Mouse (Mus musculus) cortical plate, adult 2 months (tissue): ENCODE results near the gene Itpr2. TPM values are rescaled to one million over a fixed set of nuclear protein-coding genes. Genes with fewer than 3 reads are reported as not detected.
A peak's percentile ranks its signal among the peaks of the same experiment; 100 is the strongest.

Experiments
- H3K27ac ChIP-seq: fragments of 200-500 bp; 2 replicates; pipeline ENCODE4 v1.5.1; 2012; ENCODE audit warnings: low read length, control low read depth, inconsistent platforms; ENCODE audit not compliant: insufficient read depth
- H3K4me1 ChIP-seq: fragments of 200-500 bp; 2 replicates; pipeline ENCODE4 v1.6.1; 2011; ENCODE audit warnings: low read length; ENCODE audit not compliant: control insufficient read depth, insufficient read depth
- H3K4me3 ChIP-seq: fragments of 200-500 bp; 2 replicates; pipeline ENCODE4 v1.5.1; 2011; ENCODE audit warnings: mild to moderate bottlenecking, low read length, control low read depth; ENCODE audit not compliant: insufficient read depth
- CTCF ChIP-seq: fragments of 200-500 bp; IDR thresholded peaks from 2 replicates; pipeline ENCODE4 v1.5.1; 2011; ENCODE audit warnings: mild to moderate bottlenecking, control low read depth, low read length; ENCODE audit not compliant: insufficient read depth; ENCODE audit errors: extremely low read depth
- POLR2A ChIP-seq: fragments of 200-500 bp; IDR thresholded peaks from 2 replicates; pipeline ENCODE4 v1.6.1; 2011; ENCODE audit warnings: mild to moderate bottlenecking, low read length, control low read depth; ENCODE audit not compliant: insufficient read depth; ENCODE audit errors: extremely low read depth
- polyA plus RNA-seq: library from polyadenylated mRNA; depleted of rRNA; stranded (reverse); fragments of >200 nt; gene quantifications from 2 replicates; pipeline ENCODE4 v1.2.3, GENCODE M21; 2012

Itpr2 gene
- polyA plus RNA-seq, 1 experiment: 8.5 TPM

DNA sequence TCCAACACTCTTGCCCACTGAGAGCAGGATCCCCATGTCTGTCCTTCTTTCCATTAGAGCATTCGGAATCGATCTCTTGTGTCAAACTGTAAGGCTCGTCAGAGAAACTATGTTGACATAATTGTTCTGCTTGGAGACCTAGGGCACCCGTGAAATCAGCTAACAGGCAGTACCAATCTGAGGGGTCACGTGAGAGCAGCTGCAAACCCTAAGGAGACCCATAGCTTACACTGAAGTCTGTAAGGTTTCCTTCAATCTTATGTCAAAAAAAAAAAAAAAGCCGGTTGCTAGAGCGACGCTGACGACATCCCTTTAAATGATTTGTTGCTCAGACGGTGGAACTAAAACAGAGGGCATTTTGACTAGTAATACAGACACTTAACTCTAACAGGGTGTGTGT lies 212.2 kb downstream of the Itpr2 start:
- Histone ChIP-seq H3K27ac (no peak overlapping the region), H3K4me3 (no peak overlapping the region), H3K4me1 (no peaks in the 10 kb centered on the region)
- TF ChIP-seq POLR2A (no peak), CTCF (no peak)

DNA sequence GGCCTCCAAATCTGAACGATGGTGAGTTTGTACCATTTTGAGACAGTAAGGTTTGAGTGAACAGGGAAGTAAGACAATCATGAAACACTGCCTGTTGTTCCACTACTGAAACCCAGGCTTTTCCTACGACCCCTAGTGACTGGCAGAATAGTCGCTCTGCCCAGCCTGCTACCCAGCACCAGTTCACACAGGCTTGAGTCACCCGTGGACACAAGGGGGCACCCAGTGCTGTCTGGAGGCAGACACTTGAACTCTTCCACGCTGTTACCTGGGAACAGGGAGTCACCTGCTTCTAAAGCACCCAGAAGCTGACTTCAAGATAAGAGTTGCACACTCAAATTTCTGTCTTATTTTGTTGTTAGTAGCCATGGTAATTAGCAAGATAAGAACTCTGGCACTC lies 213.8 kb downstream of the Itpr2 start:
- TF ChIP-seq CTCF (no peak), POLR2A (no peak)
- no peaks in the 10 kb centered on the region; the same call in 1 of the 2 replicates for H3K4me1 ChIP-seq
- H3K4me3 ChIP-seq: no peak overlapping the region
- H3K27ac ChIP-seq: no peak overlapping the region

DNA sequence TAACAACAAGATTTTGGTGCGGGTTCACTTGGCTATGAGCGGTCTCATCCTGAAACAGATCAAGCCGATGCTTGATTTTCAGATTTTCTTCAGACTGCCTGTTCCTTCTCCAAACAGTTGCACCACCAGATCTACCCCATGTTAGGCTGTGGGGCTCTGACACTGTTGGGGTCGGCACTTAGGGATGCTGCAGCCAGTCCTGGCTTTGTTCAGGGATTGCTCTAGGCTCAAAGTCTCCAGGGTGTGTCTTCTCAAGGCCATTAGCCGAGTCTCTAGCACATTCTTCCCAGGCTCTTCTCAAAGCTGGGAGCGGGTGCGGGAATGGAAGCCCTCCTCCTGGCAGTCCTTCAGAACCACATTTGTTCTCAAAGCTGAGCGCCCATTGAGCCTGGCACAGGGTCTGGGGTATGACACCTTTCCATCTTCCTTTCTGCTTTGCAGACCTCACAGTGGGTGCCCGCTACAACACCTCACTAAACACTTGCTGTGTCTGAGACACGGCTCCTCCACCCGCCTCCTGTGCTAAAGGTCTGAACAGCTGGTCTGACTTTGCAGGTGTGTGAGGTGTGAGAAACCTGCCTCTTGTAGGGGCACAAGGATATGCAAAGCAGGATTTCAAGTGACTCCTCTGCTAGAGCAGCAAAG lies 217.0 kb downstream of the Itpr2 start:
- no peak overlapping the region for H3K4me3 ChIP-seq
- no peak overlapping the region for H3K27ac ChIP-seq
- TF ChIP-seq POLR2A (no peak), CTCF (no peak)
- H3K4me1 ChIP-seq: peaks cover 1% of the 10 kb centered on the region; the same call in 1 of the 2 replicates

DNA sequence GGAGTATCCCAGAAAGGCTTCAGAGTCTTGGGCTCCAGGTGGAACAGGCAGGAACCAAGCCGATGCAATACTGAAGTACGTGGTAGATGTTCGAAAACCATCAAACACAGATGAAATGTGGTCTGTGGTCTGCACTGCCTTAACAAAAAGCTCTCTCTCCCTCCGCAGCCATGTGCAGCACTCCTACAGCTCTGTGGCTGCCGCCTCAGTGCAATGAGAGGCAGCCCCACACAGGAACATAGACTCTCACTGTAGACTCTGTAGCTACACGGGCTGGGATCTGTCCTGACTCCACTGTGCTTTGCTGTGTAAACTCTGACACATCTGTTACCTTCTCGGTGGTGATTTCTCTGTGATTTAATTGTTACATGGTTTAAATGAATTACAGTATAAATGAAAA lies 218.0 kb downstream of the Itpr2 start:
- no peak overlapping the region for H3K4me3 ChIP-seq
- H3K27ac ChIP-seq: no peak overlapping the region
- H3K4me1 ChIP-seq: peaks cover 1% of the 10 kb centered on the region; the same call in 1 of the 2 replicates
- TF ChIP-seq POLR2A: no peak
- TF ChIP-seq CTCF: no peak

DNA sequence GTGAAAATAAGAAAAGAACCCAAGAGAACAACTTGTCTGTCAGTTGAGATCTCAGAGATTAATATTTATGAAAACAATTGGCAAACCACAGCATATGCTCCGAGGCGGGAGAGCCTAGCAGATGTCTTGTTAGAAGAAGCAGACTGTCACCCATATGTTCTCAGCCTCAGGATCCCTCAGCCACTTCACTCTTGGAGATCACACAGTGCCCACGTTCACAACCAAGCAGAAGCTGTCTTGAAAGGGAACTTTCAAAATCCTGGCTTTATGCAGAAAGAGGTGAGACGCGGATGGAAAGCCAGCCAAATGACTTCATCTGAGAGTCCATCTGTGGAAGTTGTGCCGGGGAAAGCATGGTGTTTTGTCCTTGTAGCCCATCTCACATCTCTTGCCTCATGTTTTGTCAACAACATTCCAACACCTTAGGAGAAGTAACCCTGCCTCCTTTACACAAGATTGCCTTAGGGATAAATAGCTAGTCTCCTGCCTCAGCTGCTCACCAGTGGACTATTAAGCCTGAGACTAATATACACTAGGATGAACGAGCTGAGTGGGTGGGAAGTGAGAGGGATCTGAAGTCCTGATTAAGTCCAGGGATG lies 219.9 kb downstream of the Itpr2 start:
- H3K4me3 ChIP-seq: no peak overlapping the region
- peaks cover 1% of the 10 kb centered on the region; the same call in 1 of the 2 replicates for H3K4me1 ChIP-seq
- TF ChIP-seq CTCF (no peak), POLR2A (no peak)
- H3K27ac ChIP-seq: no peak overlapping the region

DNA sequence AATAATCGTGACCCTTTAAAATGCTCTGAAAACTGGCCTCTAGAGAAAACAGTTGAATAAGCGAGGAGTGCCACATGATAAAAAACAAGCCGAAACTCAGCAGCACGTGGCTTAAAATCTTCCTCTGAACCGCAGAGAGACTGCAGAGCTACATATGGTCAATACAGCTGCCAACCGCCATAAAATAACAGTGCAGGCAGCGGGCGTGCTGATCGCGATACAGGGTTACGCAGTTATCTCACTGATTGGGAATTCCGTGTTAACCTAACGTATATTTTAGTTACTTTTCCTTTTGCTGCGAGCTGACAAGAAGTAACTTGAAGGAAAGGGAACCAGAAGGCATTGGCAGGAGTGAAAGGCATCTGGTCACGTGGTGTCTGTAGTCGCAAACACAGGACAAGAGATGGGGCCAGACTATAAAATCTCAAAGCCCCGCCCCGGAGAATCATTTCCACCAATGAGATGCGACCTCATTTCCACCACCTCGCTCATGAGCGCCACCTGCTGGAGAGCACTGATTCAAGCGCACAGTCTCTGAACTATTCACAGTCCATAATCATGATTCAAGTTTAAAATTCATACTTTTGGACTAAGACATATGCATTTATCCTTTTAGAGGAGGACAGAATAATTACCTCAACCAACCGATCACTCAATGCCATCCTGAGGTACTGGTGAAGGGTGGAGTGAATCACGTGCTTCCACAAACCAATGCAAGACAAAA lies 220.7 kb downstream of the Itpr2 start:
- peaks cover 1% of the 10 kb centered on the region; the same call in 1 of the 2 replicates for H3K4me1 ChIP-seq
- no peak overlapping the region for H3K4me3 ChIP-seq
- H3K27ac ChIP-seq: no peak overlapping the region
- TF ChIP-seq POLR2A: no peak
- TF ChIP-seq CTCF: peak; percentile 44

DNA sequence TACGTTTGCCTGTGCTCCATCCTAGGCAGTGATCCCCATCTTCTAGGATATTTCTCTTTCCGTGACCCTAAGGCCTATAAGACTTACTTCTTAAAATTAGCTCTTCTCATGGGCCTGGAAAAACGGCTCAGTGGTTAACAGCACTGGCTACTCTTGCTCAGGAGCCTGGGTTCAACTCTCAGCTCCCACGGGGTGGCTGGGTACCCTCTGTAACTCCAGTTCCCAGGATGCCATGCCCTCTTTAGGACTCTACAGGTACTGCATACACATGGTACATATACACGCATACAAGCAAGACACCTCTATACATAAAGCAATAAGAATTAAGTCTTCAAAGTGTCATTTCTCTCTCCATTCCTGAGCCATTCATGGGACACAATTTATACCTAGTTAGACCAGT lies 228.8 kb downstream of the Itpr2 start:
- Histone ChIP-seq H3K4me3 (no peak overlapping the region), H3K4me1 (no peaks in the 10 kb centered on the region; the same call in 1 of the 2 replicates), H3K27ac (no peak overlapping the region)
- no peak for TF ChIP-seq CTCF
- no peak for TF ChIP-seq POLR2A

DNA sequence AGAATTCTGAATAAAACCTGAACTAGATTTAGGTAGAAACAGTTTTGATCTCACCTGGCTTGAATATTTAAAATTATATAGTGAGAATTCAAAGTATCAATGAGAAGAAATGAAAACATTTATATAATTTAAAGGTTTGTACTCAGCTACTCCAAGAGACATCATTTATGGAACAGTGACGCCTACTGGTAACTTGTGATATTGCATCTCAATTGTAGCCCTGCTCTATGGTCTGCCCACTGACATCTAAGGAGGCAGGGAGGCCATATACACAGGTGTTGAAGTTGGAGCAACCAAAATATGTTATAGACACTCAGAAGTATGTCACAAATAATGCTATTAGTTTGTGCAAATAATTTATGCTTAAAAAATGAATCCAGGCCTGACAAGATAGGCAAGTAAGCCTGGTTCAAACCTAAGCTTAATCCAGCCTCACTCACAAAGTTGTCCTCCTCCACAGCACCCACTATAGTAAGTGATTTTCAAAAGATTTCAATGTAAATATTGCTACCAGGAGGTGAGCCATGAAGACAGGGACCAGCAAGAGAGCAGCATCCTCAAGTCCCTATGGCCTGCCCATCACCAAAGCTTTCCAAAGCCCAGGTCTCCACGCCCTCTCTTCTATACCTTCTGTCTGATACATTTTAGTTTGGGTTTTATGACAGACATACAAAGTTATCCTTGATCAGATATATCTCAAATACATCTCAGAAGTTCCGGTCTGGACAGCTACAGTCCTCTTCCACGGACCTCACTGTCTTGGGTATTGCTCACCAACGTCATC lies 229.6 kb downstream of the Itpr2 start:
- TF ChIP-seq POLR2A: no peak
- peak; percentile 81 for TF ChIP-seq CTCF
- Histone ChIP-seq H3K4me1 (no peaks in the 10 kb centered on the region; the same call in 1 of the 2 replicates), H3K27ac (no peak overlapping the region), H3K4me3 (no peak overlapping the region)
